Mouse (Mus musculus): ENCODE data around the gene Usp25. TPM values are rescaled to one million over a fixed set of nuclear protein-coding genes. Genes with fewer than 3 reads are reported as not detected.

The Usp25 gene
- total and polyA plus RNA-seq, 2 experiments from 2014 or later: 7.9 to 18.6 TPM

DNA sequence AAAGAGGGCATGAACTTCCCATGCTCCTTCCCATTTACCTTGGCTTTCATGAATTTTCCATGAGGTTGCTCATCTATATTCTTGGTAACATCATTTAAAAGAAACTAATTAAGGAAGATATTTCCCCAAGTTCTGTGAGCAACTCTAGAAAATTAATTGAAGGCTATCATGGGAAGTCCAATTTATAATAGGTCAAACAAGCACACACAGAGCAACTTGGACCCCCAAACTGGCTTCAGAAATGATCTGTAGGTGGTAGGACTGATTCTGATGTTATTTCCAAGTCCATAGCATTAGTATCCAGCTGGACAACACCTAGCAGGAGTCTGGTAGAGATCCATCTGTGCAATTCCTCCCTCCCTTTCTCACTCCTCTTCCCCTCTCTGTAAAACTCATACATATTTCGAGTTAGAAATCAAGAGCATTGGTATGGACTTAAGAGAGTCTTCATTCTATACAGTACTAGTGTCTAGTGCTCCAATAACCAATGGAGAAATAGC, 139.8 kb downstream of the Usp25 start:
- ATAC-seq (no peak), DNase-seq (no peak)
- H3K4me3 ChIP-seq (ENCODE audit: low read depth, low read length): no peak overlapping the region
- no peaks in the 10 kb centered on the region for H3K9me3 ChIP-seq (ENCODE audit: low read length)
- H3K27ac ChIP-seq (ENCODE audit: low read depth, low read length): no peak overlapping the region
- 68% methylated on average over 1 of the region's 1 CpGs for WGBS
- H3K36me3 ChIP-seq (ENCODE audit: insufficient read depth): no peaks in the 10 kb centered on the region
- H3K9ac ChIP-seq: no peak overlapping the region
- H3K4me1 ChIP-seq (ENCODE audit: insufficient read depth): no peaks in the 10 kb centered on the region
- H3K27me3 ChIP-seq (ENCODE audit: insufficient read depth, low read length): no peaks in the 10 kb centered on the region
- H3K4me2 ChIP-seq (ENCODE audit: low read depth): no peak overlapping the region
- no peak for TF ChIP-seq CTCF (IDR thresholded peaks at IDR 0.05; ENCODE audit: low read depth)

DNA sequence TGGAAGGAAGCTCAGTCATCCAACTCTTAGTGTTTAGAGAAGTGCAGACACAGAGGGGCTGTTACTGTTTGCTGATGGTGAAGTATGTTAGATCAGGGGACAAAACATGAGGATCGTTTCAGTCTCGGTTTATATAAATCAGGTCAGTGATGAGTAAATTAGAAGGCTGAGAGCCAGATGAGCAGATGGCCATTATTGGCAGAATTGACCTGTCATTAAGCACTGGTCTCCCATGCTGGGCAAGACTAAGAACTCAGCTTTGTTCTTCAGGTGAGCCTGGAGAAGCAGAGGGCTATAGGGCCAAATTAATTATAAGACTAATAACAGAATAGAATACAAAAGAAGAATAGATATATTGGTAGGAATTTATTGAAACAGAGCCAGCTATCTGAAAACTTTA, 140.3 kb downstream of the Usp25 start:
- Histone ChIP-seq H3K9me3 (ENCODE audit: low read length) (no peaks in the 10 kb centered on the region), H3K4me1 (ENCODE audit: insufficient read depth) (no peaks in the 10 kb centered on the region), H3K4me3 (ENCODE audit: low read depth, low read length) (no peak overlapping the region), H3K36me3 (ENCODE audit: insufficient read depth) (no peaks in the 10 kb centered on the region), H3K27ac (ENCODE audit: low read depth, low read length) (no peak overlapping the region), H3K27me3 (ENCODE audit: insufficient read depth, low read length) (no peaks in the 10 kb centered on the region), H3K9ac (no peak overlapping the region), H3K4me2 (ENCODE audit: low read depth) (no peak overlapping the region)
- WGBS: 49% methylated on average over 2 of the region's 2 CpGs
- ATAC-seq: no peak
- no peak for TF ChIP-seq CTCF (IDR thresholded peaks at IDR 0.05; ENCODE audit: low read depth)
- no peak for DNase-seq

DNA sequence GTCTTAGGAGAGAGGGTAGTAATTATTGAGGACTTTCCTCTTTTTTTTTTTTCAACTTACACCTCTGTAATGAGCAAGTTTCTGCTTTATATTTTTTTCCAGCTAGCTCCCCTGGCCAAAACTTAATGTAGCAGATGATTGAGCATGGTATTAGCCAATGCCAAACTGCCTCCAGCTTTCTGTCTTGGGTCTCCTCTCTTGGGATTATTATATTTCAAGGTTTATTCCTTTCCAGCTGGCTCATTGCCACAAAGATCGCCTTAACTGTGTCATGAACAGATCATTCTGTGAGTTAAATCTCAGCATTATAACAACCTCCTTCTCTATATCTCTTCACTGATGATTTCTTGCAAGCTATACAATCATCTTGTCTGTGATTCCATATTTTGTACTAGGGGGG, 141.3 kb downstream of the Usp25 start:
- 80% methylated on average over 1 of the region's 1 CpGs for WGBS
- DNase-seq (no peak), ATAC-seq (no peak)
- no peak for TF ChIP-seq CTCF (IDR thresholded peaks at IDR 0.05; ENCODE audit: low read depth)
- no peak overlapping the region for H3K4me3 ChIP-seq (ENCODE audit: low read depth, low read length)
- H3K9me3 ChIP-seq (ENCODE audit: low read length): no peaks in the 10 kb centered on the region
- H3K27ac ChIP-seq (ENCODE audit: low read depth, low read length): no peak overlapping the region
- no peaks in the 10 kb centered on the region for H3K4me1 ChIP-seq (ENCODE audit: insufficient read depth)
- no peak overlapping the region for H3K4me2 ChIP-seq (ENCODE audit: low read depth)
- H3K36me3 ChIP-seq (ENCODE audit: insufficient read depth): no peaks in the 10 kb centered on the region
- H3K27me3 ChIP-seq (ENCODE audit: insufficient read depth, low read length): no peaks in the 10 kb centered on the region
- no peak overlapping the region for H3K9ac ChIP-seq
